Mouse (Mus musculus) heart, postnatal 10 days (tissue): ENCODE measurements around the gene Ryr1. TPM values are rescaled to one million over a fixed set of nuclear protein-coding genes. Genes with fewer than 3 reads are reported as not detected.

Source experiments
- DNase-seq, 2 experiments: peaks; one replicate each; pipeline ENCODE4 v3.0.0; 2021
- intact Hi-C: fragments of 180-260 bp; cut with DNase I; formaldehyde crosslinking; loops from one replicate; pipeline ENCODE4 v1.15.1; 2025
- total RNA-seq, 2 experiments: library from RNA; stranded (reverse); gene quantifications; 2 replicates each; pipeline ENCODE4 v1.2.3; 2021

Ryr1 gene
- total RNA-seq, 2 experiments from 2014 or later, result 0.07 TPM; not detected in 1

DNA sequence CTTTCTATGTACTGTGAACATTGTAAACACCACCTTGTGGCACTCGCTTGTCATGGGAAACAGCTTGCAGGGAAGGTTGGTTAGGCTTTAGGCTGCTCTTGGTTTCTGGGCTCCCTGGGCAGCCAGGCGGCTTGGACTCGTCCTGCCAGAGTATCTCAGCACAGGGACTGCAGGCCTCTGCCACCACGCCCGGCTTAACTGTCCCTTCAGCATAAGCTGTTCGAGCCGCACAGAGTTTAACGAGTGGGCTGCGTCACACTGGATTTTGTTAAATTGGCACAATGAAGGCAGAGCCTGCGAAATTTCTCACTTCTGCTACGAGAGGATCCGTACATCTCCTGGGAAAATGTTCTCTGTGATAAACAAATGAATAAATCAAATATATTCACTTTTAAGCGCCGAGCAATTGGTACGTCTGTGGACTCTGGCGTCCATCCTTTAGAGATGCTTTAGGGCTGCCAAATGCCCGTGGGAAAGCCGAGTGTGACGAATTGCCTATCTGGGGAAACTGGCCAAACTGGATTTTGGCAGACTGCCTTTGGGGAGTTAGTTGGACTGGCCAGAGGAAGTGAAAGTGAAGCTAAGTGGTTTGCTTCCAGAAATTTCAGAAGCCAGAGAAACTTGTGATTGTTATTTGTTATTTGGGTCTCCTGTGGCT, 81.8 kb downstream of the Ryr1 start:
- peak; percentile 78 to 82 for DNase-seq
- intact Hi-C loops, result loop anchor here (5.0 to 10.0 kb wide), 2 partner anchors 246 to 482 kb away; no protein-coding TSS in a partner anchor

DNA sequence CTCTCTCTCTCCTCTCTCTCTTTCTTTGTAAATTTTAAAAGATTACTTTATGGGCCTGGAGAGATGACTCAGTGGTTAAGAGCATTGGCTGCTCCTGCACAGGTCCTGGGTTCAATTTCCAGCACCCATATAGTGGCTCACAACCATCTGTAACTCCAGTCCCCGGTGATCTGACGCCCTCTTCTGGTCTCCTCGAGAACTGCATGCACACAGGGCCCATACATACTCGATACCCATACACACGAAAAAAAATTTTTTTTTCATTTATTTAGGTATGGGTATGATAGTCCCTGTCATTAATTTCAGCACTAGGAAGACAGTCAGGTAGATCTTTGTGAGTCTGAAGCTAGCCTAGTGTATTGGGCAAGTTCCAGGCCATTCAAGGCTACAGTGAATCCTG, 83.8 kb downstream of the Ryr1 start:
- intact Hi-C loops, result loop anchor here (5.0 to 10.0 kb wide), 2 partner anchors 244 to 484 kb away; no protein-coding TSS in a partner anchor
- no peak for DNase-seq

DNA sequence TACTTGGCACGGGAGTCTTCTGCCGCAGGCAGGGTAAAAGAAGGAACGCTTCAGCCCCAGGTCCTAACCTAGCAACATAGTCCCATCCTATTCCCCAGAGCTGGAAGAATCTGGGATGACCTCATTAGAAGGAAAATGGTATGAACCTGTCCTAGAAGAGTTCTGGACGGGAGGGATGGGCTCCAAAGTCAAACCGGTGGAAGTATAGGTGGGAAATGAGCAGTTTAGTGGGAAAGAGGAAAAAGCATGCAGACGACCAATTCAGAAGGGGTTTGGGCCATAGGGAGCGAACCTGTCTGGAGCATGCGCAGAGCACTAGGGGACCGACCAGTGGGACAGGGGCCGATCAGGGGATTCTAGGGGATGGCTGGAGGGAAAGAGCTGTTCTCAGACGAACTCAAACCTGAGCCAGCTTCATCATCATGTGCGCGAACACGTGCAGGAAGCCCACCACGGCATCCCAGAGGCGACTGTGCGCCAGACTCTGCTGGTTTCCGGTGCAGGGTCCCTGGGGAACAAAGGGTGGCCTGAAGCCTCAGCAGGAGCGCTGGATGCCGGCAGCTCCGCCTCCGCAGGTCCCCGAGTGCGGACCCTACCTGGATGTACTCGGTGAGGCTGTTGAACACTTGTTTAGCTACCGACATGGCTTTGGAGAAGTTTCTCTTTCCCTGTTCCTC, 84.9 kb downstream of the Ryr1 start:
- DNase-seq, result peak; percentile 21 to 46
- intact Hi-C loops, result loop anchor here (1.0 to 10.0 kb wide), 7 partner anchors 53 to 485 kb away; no protein-coding TSS in a partner anchor

DNA sequence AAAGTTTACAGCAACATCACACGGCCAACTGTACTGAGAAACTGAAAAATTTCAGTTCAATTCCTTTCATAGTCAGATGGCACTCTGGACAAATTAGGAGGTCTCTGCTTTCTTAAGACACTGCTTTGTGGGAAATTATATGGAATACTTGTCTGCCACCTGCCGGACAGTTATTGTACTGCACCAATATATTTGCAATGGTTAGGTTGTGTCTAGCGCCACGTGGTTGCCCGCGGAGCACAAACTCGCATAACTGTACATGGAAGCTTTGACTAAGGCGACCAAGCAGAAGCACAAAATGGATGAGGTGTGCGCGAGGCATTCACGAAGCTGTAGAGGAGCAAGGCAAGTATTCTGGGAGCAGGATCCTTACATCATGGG, 85.4 kb downstream of the Ryr1 start:
- DNase-seq, result peak; percentile 90 to 94
- intact Hi-C loops, result loop anchor here (1.0 to 10.0 kb wide), 5 partner anchors 52 to 257 kb away; no protein-coding TSS in a partner anchor

DNA sequence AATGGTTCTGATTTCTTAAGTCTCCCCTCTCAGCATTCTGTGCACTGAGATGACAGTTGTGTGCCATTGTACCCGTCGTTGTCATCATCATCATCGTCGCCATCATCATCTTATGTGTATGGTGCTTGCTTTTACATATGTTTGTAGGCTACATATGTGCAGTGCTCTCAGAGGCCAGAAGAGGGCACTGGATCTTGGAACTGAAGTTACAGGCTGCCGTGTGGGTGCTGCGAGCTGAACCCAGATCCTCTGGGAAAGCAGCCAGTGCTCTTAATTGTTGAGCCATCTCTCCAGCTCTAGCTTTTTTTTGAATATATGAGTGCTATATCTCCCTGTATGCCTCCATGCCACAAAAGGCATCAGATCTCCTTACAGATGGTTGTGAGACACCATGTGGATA, 87.7 kb downstream of the Ryr1 start:
- intact Hi-C loops, result loop anchor here (5.0 to 10.0 kb wide), 4 partner anchors 50 to 255 kb away; no protein-coding TSS in a partner anchor
- no peak for DNase-seq

DNA sequence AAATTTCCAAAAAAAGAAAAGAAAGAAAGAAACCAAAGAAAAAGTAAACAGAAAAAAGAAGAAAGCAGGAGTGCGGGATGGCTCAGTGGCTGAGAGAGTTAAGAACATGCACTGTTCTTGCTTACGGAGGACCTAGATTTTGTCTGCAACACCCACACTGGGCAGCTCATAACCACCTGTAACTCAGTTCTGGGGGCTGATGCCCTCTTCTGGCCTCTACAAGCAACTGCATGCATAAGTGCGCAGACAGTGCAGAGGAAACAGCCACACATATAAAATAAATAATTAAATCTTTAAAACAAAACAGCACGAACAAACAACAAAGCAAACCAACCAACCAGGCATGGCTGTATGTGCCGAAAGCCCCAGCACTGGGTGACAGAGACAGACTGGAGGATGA, 92.3 kb downstream of the Ryr1 start:
- intact Hi-C loops, result loop anchor here (1.0 to 10.0 kb wide), 2 partner anchors 14 to 128 kb away; no protein-coding TSS in a partner anchor
- DNase-seq, result no peak

DNA sequence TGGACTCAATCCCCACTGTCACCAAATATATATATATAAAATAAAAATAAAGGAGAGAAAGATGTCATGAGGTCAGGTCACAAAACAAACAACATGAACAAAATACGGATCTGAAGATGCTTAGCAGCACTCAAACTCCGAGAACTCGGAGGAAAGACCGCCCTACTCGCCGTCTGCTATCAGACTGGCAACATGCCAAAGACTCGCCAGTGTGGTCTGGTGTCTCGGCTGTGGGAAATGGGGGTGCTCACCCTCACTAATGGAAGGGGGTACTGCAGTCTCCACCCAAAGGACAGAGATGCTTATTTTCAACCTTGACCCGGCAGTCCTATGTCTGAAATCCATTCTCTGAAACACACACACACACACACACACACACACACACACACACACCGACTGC, 93.3 kb downstream of the Ryr1 start:
- intact Hi-C loops, result loop anchor here (10.0 kb wide), 1 partner anchor 127 kb away; no protein-coding TSS in a partner anchor
- DNase-seq, result no peak

DNA sequence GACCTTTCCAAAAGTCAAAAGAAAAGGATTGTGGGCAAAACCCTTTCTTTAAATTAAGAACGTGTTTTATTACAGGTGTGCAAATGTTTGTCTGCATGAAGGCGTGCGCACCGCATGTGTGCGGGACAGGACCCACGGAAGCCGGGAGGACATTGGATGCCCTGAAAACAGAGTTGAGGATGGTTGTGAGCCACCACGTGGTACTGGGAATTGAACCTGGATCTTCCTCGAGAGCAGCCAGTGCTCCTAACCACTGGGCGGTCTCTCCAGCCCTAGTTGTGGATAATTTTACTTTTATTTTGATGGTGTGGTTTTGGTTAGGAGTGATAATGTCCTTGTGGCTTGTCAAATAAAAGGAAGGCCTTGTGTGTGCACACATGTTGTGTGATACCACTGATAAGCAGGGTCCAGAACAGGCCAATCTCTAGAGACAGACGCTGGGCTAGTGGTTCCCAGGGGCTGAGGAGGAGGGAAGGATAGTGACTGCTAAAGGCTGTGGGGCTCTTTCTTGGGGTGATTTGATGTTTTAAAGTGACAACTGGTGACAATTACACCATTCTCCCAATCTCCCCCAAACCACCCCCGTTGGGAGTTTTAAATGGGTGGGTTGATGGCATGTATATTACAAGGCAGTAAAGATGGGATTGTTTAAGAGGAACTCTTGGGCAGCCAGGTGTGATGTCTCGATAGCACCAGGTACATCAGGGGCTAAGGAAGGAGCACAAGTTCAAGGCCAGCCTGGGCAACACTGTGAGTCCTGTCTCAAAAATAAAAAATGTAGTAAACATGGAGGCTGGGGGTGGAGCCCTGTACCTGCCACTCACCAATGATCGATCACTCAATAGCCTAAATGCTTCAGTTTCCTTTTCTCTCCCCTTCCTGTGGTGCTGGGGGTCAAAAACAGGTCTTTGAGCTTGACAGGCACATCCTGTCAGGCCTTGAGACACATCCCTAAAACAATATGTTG, 95.0 kb downstream of the Ryr1 start:
- DNase-seq, result no peak
- intact Hi-C loops, result loop anchor here (10.0 kb wide), 1 partner anchor 125 kb away; no protein-coding TSS in a partner anchor

DNA sequence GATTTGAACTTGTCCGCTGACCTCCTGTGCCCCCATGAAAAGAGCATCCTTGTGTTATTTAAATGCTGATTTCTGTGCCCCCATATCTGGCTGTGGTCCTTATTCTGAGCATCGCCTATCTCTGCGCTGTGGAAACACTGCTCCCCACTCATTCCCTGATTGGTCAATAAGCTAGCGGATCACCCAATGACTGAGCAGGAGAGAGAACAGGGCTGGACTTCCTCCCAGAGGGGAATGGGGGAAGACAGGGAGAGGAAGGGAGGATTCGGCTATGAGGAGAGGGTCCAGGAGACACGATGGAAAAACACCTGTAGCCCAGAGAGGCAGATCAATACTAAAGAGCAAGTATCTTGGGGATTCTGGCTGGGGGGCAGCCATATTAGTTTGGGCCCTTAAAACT, 96.2 kb downstream of the Ryr1 start:
- no peak for DNase-seq
- intact Hi-C loops, result no loop called here

DNA sequence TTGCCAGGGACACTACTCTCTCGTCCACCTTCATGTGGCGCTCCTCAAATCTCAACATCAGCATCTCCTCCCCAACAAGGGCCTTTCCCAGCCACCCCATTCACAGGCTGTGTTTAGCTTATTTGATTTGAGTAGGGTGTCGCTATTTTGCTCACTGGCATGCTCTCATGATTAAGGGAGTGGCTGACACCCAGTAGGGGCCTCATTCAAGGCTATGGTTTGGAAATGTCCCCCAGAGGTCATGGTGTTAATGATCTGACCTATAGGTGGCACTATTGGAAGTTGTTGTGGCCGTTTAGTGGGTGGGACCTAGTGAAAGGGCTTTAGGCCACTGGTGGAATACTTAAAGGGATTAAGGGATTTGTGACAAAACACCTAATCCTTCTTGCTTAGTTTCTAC, 98.2 kb downstream of the Ryr1 start:
- intact Hi-C loops, result no loop called here
- no peak for DNase-seq

DNA sequence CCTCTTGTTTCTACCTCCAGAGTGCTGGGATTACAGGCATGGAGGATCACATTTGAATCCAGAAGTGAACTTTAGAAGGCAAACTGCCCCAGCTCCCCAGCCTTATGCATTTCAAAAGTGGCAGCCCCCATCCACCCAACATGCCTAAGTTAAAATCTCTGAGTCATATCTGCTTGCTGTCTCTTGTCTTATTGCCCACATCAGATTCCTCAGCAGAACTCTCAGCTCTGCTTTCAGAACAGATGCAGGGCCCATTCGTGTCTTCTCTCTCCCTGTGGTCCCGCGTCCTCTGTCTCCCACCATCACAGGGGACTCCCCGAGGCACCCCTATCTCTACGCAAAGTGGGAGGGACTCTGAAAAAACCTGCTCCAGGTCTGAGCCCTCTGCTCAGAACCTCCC, 98.8 kb downstream of the Ryr1 start:
- DNase-seq, result no peak
- intact Hi-C loops, result no loop called here

DNA sequence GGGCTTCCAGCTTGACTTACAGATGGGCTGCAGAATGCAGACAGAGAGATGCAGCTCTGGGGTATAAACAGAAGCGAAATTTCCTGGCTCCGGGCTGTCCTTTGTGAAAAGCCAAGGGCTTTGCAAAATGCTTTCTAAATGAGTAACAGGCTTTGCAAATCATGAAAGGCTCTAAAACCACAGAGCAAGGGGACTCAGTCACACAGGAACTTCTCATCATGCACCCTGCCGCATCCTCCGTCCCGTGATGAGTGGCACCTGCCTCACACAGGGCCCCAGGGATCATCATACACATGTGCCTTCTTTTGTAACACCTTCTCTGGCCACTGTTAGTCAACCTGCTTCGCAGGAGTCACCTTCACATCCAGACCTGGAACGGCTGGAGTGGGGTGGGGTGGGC, 99.4 kb downstream of the Ryr1 start:
- intact Hi-C loops, result no loop called here

DNA sequence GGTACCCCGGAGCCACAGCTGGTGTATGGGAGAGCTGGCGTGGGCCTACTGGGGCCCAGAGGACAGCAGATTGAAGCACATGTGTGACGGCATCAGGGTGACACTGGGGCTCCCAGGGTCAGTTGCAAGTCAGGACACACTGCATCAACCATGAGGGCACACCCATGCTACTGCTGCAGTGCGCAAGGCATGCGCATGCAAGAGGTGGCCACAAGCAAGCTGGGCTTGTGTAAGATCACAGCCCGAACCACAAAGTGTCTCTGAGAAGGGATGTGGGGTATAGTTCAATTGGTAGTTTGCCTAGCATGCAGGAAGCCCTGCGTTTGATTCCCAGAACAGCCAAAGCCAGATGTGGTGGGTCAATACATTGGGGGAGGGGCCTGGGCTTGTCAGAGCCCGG, 101.5 kb downstream of the Ryr1 start:
- intact Hi-C loops, result no loop called here
- no peak for DNase-seq

More for the DNA sequence above, 99.4 kb downstream of the Ryr1 start:
- no peak for DNase-seq

DNA sequence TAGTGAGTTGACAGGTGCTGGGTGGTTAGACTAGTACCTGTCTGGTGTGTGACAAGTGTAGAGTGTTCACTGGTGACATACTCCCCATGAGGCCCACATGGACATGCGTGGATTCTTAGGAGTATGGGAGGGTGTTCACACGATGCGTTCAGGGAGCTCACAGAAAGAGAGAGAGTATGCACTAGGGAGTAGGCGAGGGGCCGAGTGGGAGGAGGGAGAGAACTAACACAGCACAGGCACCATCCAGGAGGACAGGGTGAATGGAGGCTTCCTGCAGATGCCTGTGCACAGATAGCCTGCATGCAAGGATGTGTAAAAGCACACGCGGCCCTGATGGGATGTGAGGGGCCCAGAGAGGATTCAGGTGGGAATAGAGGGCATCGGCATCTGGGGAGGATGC, 102.5 kb downstream of the Ryr1 start:
- intact Hi-C loops, result no loop called here
- DNase-seq, result no peak

DNA sequence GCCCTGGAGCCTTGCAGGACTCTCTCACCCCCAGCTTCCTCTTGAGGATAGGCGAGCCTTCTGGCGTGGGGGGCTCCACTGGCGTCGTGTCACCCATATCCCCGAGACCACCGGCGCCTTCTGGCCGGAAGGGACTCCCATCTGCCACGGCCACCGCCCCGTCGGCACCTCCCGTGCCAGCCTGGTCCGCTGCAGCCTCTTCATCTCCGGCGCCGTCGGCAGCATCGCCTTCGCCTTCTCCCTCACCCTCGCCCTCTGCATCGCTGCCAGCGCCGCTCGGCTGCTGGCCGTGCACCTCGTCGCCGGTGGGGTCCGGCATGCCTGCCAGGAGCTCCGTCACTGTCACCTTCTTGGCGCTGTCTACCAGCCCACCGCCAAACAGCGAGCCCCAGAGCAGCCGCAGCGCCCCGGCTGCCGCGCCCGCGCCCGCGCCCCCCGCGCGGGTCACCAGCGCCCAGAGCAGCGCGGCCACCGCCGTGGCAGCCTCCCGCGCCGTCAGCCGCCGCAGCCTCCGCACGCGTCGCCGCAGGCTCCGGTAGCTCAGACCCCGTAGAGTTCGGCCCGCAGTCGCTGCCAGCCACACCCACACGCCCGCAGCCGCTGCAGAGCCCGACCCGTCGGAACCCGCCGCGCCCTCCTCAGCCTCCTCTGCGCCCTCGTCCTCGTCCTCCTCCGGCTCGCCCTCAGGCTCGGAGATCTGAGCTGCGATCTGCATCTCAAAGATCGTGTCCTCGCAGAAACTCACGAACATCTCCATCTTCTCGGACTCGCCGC, 105.3 kb downstream of the Ryr1 start:
- DNase-seq, result no peak
- intact Hi-C loops, result no loop called here

DNA sequence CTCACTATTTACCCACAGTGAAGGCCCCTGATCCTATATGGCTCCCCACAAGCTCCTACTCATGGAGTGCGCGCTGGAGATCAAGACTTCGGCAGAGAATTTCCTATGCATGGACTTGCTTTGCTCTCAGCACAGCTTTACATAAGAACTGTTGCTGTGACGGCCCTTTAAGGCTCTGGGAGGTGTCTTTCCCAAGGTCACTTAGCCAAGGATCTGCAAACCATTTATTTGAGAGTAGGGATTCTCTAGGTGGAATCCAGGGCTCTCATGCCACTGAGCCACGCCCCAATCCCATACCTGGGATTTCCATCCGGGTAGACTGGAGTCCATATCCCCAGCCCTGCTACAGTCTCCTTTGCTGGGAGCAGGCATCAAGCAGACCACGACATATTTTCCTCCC, 107.8 kb downstream of the Ryr1 start:
- intact Hi-C loops, result no loop called here
- no peak for DNase-seq

DNA sequence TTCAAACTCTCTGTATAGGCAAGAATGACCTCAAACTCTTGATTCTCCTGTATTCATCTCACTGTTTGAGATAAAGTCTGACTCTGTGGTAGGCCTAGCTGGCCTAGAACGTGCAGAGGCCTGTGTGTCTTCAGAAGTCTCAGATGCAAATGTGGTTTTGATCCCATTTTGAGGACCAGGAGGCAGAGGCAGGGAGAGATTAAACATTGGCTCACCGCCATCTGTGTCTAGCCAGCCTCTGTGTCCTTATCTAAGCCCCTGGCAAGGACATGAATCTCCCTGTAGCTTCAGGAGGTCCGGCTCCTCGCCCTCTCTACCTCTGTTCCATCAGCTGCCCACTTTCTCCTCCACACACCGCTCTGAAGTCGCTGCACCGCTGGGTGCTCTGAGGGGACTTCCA, 108.5 kb downstream of the Ryr1 start:
- intact Hi-C loops, result no loop called here
- DNase-seq, result no peak

DNA sequence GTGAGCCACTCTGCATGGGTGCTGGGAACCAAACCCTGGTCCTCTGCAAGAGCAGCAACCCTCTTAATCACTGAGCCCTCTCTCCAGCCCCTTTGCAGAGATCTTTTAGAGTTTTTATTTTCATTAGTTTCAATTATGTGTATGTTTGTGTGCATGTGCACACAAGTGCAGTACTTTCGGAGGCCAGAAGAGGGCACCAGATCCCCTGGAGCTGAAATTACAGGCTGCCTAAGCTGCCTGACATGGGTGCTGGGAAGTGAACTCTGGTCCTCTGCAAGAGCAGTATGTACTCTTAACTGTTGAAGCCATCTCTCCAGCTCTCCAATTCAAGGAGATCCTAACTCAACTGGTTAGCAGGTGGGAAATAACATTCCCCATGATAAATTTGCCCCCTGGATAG, 110.0 kb downstream of the Ryr1 start:
- DNase-seq, result no peak
- intact Hi-C loops, result no loop called here

DNA sequence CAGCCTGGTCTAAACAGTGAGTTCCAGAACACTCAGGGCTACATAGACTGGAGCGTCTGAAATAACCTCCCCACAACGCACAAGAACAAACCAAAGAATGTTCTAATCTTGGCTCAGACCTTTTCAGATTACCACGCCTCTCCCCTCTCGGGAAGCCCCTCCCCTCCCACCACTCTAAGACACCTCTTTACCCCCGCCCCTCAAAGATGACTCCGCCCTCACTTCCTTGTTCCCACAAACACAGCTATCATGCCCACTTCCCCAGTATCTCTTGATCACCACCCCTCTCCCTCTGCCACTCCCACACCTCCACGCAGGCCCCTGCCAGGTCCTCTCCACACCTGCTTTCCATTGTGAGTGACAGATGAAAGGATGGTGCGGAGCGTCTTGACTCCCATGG, 116.3 kb downstream of the Ryr1 start:
- DNase-seq, result no peak
- intact Hi-C loops, result no loop called here

DNA sequence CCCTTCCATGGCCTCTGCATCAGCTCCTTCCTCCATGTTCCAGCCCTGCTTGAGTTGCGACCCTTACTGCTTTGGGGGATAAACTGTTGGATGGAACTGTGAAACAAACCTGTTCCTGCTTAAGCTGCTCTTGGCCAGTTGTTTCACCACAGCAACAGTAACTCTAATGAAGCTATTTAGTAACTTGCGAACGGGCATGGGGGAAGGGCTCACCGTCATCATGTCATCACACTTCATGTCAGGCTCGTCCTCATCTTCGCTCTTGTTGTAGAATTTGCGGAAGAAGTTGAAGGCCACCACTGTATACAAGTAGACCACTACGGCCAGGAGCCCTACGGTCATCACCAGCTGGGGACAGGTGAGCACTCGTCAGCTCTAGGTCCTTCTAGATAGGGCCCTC, 116.8 kb downstream of the Ryr1 start:
- intact Hi-C loops, result no loop called here
- DNase-seq, result no peak
